Mouse (Mus musculus): Measurements from ENCODE around the gene Ptprr. TPM values are rescaled to one million over a fixed set of nuclear protein-coding genes. Genes with fewer than 3 reads are reported as not detected.

Gene Ptprr
- 0.04 TPM for polyA plus RNA-seq (2012; fragmentation: generic; extraction: Trizol)
- long read RNA-seq, experiment 1, result 0 reads
- long read RNA-seq, experiment 2, result 0 reads

DNA sequence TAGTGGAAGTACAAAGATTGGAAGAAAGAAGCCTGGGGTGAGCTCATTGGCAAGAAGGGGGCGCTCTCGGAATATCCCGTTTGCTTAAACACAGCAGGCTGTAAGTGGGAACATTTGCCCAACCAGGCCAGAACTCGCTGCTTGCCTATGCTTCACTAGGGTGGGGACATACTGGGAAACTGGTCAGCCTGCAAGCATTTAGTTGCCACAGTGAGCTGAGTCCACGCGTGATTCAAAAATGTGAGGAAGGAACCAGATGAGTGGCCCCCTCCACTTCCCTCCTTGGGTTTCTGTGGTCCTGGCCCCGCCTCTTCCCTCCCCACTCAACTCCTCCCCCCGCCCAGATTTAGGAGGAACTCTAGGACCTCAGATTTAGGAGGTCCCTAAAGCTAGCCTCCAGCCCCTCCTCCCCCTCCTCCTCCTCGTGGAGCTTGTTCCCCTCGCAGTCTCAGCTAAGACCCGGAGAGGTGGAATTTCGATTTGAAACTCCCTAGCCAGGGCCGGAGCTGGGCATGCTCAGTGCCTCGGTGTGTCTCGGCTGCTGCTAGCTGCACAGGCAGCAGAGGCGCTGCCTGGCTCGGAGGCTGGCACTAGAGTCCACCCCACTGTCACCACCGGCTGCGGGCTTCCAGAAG is at the start of gene Ptprr:
Gene Ptprr (plus strand): TSS at position 369 of the 635 bp plus-strand sequence.
- peak within 1 kb of the TSS; percentile 8 for H3ac ChIP-seq (ENCODE audit: control insufficient read depth, insufficient read length, low read depth)
- H3K4me3 ChIP-seq (ENCODE audit: insufficient read depth, poor library complexity, severe bottlenecking), result no peak within 1 kb of the TSS
- H3K79me3 ChIP-seq (ENCODE audit: low read depth), result no peaks in the 10 kb centered on the region
- H3K27me3 ChIP-seq (ENCODE audit: control insufficient read depth, insufficient read depth, insufficient read length), result peaks cover 4% of the 10 kb centered on the region
- no peak for TF ChIP-seq MAX (IDR thresholded peaks at IDR 0.05)
- no peak for TF ChIP-seq MYOD1 (IDR thresholded peaks at IDR 0.05; ENCODE audit: control insufficient read depth, insufficient read length, low read depth)
- TF ChIP-seq FOSL1 (IDR thresholded peaks at IDR 0.05; ENCODE audit: insufficient read depth, low read length, poor library complexity, severe bottlenecking), result no peak
- no peak for TF ChIP-seq MYOG (IDR thresholded peaks at IDR 0.05; ENCODE audit: control insufficient read depth, extremely low read depth, insufficient read length)
- no peak for TF ChIP-seq USF1 (IDR thresholded peaks at IDR 0.05; ENCODE audit: low read depth)
- TF ChIP-seq CTCF (IDR thresholded peaks at IDR 0.05; ENCODE audit: control insufficient read depth, insufficient read depth, insufficient read length), result no peak
- TF ChIP-seq CEBPB (IDR thresholded peaks at IDR 0.05; ENCODE audit: low read depth), result no peak
- no peaks in the 10 kb centered on the region for H3K36me3 ChIP-seq (ENCODE audit: control insufficient read depth, insufficient read depth)
- H3K79me2 ChIP-seq (ENCODE audit: control insufficient read depth, insufficient read depth), result no peaks in the 10 kb centered on the region

DNA sequence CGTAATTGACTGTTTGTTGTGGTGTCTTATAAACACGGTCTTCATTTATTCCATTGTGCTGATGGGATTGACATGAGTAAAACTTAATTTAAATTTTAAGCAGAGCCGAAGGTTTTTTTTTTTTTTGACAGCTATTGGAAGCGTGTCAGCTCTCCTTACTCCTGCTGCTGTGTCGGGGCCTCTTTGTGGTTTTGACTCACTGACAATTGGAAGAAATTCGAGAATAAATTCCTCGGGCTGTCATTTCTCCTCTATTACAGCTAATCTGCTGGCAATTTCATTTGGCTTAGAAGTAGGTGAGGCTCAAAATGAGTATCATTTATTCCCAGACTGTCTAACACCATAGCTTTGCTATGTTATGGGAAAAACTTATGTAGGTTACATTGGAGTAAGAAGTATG is 41.7 kb upstream of the Ptprr start:
- Histone ChIP-seq H3K36me3 (ENCODE audit: control insufficient read depth, insufficient read depth) (no peaks in the 10 kb centered on the region), H3ac (ENCODE audit: control insufficient read depth, insufficient read length, low read depth) (no peak overlapping the region), H3K79me3 (ENCODE audit: low read depth) (no peaks in the 10 kb centered on the region), H3K27me3 (ENCODE audit: control insufficient read depth, insufficient read depth, insufficient read length) (no peaks in the 10 kb centered on the region), H3K79me2 (ENCODE audit: control insufficient read depth, insufficient read depth) (no peaks in the 10 kb centered on the region), H3K4me3 (ENCODE audit: insufficient read depth, poor library complexity, severe bottlenecking) (no peak overlapping the region)
- TF ChIP-seq CEBPB (IDR thresholded peaks at IDR 0.05; ENCODE audit: low read depth) (no peak), MAX (IDR thresholded peaks at IDR 0.05) (no peak), FOSL1 (IDR thresholded peaks at IDR 0.05; ENCODE audit: insufficient read depth, low read length, poor library complexity, severe bottlenecking) (no peak), CTCF (IDR thresholded peaks at IDR 0.05; ENCODE audit: control insufficient read depth, insufficient read depth, insufficient read length) (no peak), MYOD1 (IDR thresholded peaks at IDR 0.05; ENCODE audit: control insufficient read depth, insufficient read length, low read depth) (no peak), MYOG (IDR thresholded peaks at IDR 0.05; ENCODE audit: control insufficient read depth, extremely low read depth, insufficient read length) (no peak), USF1 (IDR thresholded peaks at IDR 0.05; ENCODE audit: low read depth) (no peak)

DNA sequence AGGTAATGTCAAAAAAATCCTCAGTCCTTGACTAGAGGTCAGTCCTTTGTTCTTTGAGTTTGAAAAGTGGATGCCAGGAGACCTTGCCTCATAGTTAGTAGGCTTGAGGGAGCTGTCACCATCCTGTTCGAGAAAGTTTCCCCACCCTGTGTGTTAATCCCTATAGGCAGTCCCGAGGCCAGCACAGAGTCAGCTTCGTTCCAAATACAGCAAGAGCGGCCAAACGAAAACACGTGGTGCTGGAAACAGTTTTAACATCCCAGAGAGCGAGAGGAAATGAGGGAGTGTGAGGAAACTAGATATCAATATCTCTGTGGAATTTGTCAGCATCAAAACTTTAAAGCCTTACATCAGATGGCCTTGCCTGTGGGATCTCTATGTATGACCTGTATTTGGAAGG is 39.0 kb upstream of the Ptprr start:
- Histone ChIP-seq H3K79me2 (ENCODE audit: control insufficient read depth, insufficient read depth) (no peaks in the 10 kb centered on the region), H3K4me3 (ENCODE audit: insufficient read depth, poor library complexity, severe bottlenecking) (no peak overlapping the region), H3K79me3 (ENCODE audit: low read depth) (no peaks in the 10 kb centered on the region), H3K27me3 (ENCODE audit: control insufficient read depth, insufficient read depth, insufficient read length) (peaks cover 5% of the 10 kb centered on the region), H3K36me3 (ENCODE audit: control insufficient read depth, insufficient read depth) (no peaks in the 10 kb centered on the region), H3ac (ENCODE audit: control insufficient read depth, insufficient read length, low read depth) (no peak overlapping the region)
- no peak for TF ChIP-seq FOSL1 (IDR thresholded peaks at IDR 0.05; ENCODE audit: insufficient read depth, low read length, poor library complexity, severe bottlenecking)
- TF ChIP-seq CTCF (IDR thresholded peaks at IDR 0.05; ENCODE audit: control insufficient read depth, insufficient read depth, insufficient read length), result no peak
- TF ChIP-seq USF1 (IDR thresholded peaks at IDR 0.05; ENCODE audit: low read depth), result no peak
- no peak for TF ChIP-seq MAX (IDR thresholded peaks at IDR 0.05)
- no peak for TF ChIP-seq MYOG (IDR thresholded peaks at IDR 0.05; ENCODE audit: control insufficient read depth, extremely low read depth, insufficient read length)
- TF ChIP-seq MYOD1 (IDR thresholded peaks at IDR 0.05; ENCODE audit: control insufficient read depth, insufficient read length, low read depth), result no peak
- no peak for TF ChIP-seq CEBPB (IDR thresholded peaks at IDR 0.05; ENCODE audit: low read depth)

DNA sequence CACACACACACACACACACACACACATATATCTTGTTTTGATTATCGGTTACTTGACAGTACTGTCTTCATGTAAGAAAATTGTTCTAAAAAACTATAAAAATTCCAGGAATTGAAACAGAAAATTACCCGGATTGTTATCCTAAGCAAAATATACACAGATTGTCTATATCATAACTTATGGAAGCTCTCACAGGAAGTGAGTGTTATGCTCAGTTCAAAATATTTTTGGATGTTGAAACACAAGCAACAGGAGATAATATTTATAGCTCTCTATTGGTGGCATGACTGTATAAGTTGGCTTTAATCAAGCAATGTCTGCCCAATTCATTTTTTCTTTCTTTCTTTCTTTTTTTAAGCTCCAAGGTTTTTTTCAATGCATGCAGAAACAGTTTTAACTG is 38.0 kb upstream of the Ptprr start:
- Histone ChIP-seq H3K79me2 (ENCODE audit: control insufficient read depth, insufficient read depth) (no peaks in the 10 kb centered on the region), H3ac (ENCODE audit: control insufficient read depth, insufficient read length, low read depth) (no peak overlapping the region), H3K27me3 (ENCODE audit: control insufficient read depth, insufficient read depth, insufficient read length) (peaks cover 5% of the 10 kb centered on the region), H3K79me3 (ENCODE audit: low read depth) (no peaks in the 10 kb centered on the region), H3K36me3 (ENCODE audit: control insufficient read depth, insufficient read depth) (no peaks in the 10 kb centered on the region), H3K4me3 (ENCODE audit: insufficient read depth, poor library complexity, severe bottlenecking) (no peak overlapping the region)
- TF ChIP-seq CTCF (IDR thresholded peaks at IDR 0.05; ENCODE audit: control insufficient read depth, insufficient read depth, insufficient read length), result no peak

DNA sequence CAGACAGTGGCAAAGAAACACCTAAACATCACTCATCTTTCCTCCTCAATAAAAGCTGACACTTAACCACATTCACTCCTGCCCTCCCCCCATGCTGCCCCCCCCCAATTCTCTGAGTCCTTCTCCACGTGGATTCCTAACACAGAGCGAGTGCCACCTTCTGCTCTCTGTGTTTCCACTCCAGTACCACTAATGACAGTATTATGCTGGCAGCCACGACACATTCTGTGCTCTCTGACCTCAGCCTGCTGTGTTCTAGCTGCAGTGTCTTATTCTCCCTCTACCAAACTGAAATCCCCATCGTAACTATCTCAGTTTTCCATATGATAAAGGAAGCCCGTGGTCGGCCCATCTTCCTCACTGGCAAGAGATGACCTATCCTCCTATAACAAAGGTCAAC is 33.7 kb upstream of the Ptprr start:
- TF ChIP-seq CTCF (IDR thresholded peaks at IDR 0.05; ENCODE audit: control insufficient read depth, insufficient read depth, insufficient read length) (no peak), MAX (IDR thresholded peaks at IDR 0.05) (no peak), FOSL1 (IDR thresholded peaks at IDR 0.05; ENCODE audit: insufficient read depth, low read length, poor library complexity, severe bottlenecking) (no peak), MYOG (IDR thresholded peaks at IDR 0.05; ENCODE audit: control insufficient read depth, extremely low read depth, insufficient read length) (no peak), MYOD1 (IDR thresholded peaks at IDR 0.05; ENCODE audit: control insufficient read depth, insufficient read length, low read depth) (no peak), USF1 (IDR thresholded peaks at IDR 0.05; ENCODE audit: low read depth) (no peak)

DNA sequence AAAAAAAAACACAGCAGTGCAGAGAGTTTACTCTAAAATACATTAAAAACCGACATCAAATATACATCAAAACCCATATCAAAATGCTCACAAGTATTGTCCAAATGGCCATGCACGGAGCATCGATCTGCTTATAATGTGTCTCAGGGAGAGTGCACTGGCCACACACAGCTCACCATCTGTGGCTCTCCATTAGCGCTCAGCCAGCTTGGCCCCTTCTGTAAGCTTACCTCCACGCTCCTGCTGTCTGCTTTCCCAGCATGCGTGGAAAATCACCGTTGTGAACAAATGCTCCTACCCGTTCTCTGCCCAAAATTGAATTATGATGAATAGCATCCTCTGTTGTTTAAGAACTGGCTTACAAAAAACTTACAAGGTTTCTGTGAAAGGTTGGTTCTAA is 16.2 kb upstream of the Ptprr start:
- no peaks in the 10 kb centered on the region for H3K36me3 ChIP-seq (ENCODE audit: control insufficient read depth, insufficient read depth)
- H3K4me3 ChIP-seq (ENCODE audit: insufficient read depth, poor library complexity, severe bottlenecking), result no peak overlapping the region
- TF ChIP-seq MYOD1 (IDR thresholded peaks at IDR 0.05; ENCODE audit: control insufficient read depth, insufficient read length, low read depth) (no peak), CTCF (IDR thresholded peaks at IDR 0.05; ENCODE audit: control insufficient read depth, insufficient read depth, insufficient read length) (no peak), CEBPB (IDR thresholded peaks at IDR 0.05; ENCODE audit: low read depth) (no peak), FOSL1 (IDR thresholded peaks at IDR 0.05; ENCODE audit: insufficient read depth, low read length, poor library complexity, severe bottlenecking) (no peak), MYOG (IDR thresholded peaks at IDR 0.05; ENCODE audit: control insufficient read depth, extremely low read depth, insufficient read length) (no peak), USF1 (IDR thresholded peaks at IDR 0.05; ENCODE audit: low read depth) (no peak)
- H3ac ChIP-seq (ENCODE audit: control insufficient read depth, insufficient read length, low read depth), result no peak overlapping the region
- H3K27me3 ChIP-seq (ENCODE audit: control insufficient read depth, insufficient read depth, insufficient read length), result no peaks in the 10 kb centered on the region
- no peaks in the 10 kb centered on the region for H3K79me3 ChIP-seq (ENCODE audit: low read depth)
- no peaks in the 10 kb centered on the region for H3K79me2 ChIP-seq (ENCODE audit: control insufficient read depth, insufficient read depth)

More for the DNA sequence above, 33.7 kb upstream of the Ptprr start:
- Histone ChIP-seq H3K27me3 (ENCODE audit: control insufficient read depth, insufficient read depth, insufficient read length) (peaks cover 5% of the 10 kb centered on the region), H3K79me3 (ENCODE audit: low read depth) (no peaks in the 10 kb centered on the region), H3K36me3 (ENCODE audit: control insufficient read depth, insufficient read depth) (no peaks in the 10 kb centered on the region), H3ac (ENCODE audit: control insufficient read depth, insufficient read length, low read depth) (no peak overlapping the region), H3K79me2 (ENCODE audit: control insufficient read depth, insufficient read depth) (no peaks in the 10 kb centered on the region), H3K4me3 (ENCODE audit: insufficient read depth, poor library complexity, severe bottlenecking) (no peak overlapping the region)
